Mouse (Mus musculus) small intestine, adult 10 weeks (tissue): ENCODE data around the gene Cfd. TPM values are rescaled to one million over a fixed set of nuclear protein-coding genes. Genes with fewer than 3 reads are reported as not detected.

Experiments used
- polyA plus RNA-seq: library from polyadenylated mRNA; stranded (reverse); fragments of 350-450 nt; fragmentation: Illumina TruSeq; extraction: RNeasy Lipid Tissue Mini Kit (QIAGEN cat#74804); gene quantifications from one replicate; pipeline ENCODE4 v1.2.3, GENCODE M21; 2014; ENCODE audit warnings: low replicate concordance

Gene Cfd
- polyA plus RNA-seq, result 0.67 TPM

DNA sequence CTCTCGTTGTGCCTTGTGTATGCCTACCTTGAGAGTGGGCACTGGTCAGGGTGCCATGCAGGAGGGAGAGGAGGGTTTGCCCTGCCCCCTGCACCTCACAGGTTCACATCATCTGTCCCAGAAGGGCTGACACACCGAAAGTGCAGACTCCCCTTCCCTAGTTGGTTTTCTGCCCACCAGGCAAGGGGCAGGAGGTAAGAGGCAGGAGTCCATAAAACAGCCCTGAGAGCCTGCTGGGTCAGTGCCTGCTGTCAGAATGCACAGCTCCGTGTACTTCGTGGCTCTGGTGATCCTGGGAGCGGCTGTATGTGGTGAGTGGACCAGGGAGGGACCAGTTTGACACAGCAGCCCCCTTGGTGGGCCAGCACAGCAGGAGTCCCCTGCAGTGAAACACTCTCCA, at the start of gene Cfd:
Cfd (plus strand) TSS at position 184 of the 400 bp plus-strand sequence.

DNA sequence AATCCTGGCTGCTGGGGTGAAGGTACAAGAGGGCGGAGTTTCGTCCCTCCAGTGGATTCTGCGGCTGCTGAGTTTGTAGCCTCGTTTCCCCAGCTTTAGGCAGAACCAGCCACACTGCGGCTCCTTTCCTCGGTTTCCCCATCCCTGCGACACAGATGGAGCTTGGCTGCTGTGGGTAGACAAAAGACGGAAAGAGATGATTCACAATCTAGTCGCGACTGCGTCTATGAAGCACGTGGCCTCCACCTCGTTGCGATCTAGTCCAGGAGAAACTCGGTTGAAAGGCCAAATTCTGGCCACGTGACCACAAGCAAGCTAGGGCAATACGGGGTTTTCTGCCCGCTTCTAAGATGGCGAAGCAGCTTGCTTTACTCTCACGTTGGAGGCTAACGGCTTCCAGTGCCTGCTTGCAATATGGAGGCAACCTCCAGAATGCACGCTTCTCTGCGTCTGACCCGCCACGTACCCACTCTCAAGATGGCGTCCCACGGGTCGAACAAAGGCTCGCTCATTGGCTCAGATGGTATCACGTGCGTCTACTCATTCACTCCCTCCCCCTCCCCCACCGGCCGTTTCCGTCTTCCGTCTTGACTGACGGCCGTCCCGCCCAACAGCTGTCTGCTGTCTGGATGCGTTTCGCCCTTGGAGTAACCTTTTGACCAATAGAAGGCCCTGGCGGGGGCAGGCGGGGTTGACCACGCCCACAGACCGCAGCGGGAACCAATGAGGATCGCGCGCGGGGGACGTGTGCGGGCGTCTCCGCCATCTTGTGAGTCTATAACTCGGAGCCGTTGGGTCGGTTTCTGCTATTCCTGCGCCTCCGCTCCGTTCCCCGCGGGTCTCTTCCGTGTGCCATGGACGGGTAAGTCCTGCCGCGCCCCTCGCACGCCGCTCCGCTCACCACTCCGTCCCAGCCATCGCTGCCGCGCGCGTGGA, 36.5 kb upstream of the Cfd start, which contains the start of gene Ptbp1:
Ptbp1 (plus strand) TSS at position 568 of the 936 bp plus-strand sequence.

DNA sequence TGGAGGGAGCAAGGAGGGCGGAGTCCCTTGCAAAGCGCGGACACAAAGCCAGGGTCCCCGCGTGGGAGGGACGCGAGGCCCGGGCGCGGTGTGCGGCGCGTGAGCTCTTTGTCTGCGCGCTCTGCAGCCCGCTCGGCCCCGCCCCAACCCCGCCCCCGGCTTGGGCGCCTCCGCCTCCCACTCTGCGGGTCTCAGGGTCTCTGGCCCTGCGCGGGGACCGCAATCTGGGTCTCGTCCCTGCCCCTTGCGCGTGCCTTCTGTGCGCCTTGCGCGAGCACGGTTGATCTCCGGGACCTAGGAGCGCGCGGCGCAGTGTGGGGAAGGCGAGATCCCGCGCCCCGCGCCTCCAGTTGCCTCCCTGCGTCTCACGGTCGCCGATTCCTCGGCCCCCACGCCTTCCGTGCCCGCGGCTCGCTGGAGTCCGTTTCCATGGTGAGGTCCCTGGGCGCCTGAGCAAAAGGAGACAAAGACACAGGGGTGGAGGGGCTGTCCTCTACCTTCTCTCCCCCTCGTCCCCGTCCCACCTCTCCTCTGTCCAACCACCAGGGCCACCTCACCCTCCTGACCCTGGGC, 16.3 kb upstream of the Cfd start, which contains the start of the genes Prtn3 and Plppr3:
Prtn3 (plus strand) TSS at position 187 of the 573 bp plus-strand sequence.
Plppr3 (minus strand) TSS at position 345 of the 573 bp plus-strand sequence.

DNA sequence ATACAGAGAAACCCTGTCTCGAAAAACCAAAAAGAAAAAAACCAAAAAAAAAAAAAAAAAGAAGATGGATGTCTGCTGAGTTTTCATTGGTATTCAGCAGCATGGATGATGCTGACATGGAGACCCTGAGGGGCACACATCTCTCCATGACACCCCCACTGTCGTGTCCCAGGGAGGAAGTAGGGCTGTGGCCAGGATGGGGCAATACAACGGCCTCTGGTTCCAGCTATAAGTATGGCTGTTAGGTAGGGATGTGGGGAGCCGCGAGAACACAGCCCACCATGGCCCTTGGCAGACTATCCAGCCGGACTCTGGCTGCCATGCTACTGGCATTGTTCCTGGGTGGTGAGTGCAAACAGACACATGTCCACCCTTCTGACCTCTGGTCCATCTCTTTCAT, 4.6 kb upstream of the Cfd start, which contains the start of gene Elane:
Elane (plus strand) TSS at position 194 of the 400 bp plus-strand sequence.

DNA sequence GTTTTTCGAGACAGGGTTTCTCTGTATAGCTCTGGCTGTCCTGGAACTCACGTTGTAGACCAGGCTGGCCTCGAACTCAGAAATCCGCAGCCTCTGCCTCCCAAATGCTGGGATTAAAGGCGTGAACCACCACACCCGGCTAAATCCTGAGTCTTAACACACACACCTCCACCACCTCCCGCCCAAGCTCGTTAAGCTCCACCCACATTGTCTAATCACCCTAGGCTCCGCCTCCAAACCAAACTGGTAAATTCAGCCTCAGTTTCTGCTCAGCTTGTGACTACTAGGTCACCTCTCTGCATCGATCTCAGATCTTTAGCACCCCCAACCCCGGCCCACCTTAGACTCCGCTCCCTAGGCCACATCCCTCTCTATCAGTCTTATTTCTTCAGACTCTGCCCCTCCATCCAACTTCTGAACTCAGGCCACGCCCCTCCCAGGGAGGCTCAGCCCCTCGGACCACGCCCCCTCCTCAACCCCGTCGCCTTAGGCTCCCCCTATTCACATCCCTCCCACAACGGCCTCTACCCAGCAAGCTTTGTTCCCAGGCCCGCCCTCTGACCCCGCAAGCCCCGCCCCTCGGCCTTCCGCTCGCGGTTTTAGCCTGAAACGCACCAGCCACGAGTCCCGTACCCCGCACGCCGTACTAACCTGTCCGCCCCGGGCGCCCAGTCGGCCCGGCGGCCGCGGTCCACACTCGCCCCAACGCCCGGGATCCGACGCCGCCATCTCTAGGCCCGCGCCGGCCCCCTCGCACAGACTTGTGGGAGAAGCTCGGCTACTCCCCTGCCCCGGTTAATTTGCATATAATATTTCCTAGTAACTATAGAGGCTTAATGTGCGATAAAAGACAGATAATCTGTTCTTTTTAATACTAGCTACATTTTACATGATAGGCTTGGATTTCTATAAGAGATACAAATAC, 17.8 kb downstream of the Cfd start, which contains the start of gene Med16:
Med16 (minus strand) TSS at position 757 of the 925 bp plus-strand sequence.

DNA sequence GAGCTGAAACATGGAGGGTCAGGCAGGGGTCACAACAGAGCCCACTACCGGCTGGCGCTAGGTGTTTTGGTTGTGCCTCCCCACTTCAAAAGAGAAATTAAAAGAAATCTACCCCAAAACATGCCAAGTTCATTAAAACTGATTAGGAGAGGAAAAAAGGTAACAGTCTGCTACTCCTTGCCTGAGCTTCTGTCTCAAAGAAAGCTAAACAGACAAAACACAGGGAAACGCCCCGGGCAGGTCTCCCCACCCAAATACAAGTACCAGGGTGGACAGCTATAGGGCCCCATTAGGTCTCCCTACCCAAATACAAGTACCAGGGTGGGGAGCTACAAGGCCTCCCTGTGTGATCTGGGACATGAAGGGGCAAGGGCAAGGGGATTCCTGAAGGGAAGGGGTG, 19.9 kb downstream of the Cfd start, which contains the start of gene Gm26602:
Gm26602 (plus strand) TSS at position 301 of the 400 bp plus-strand sequence.

DNA sequence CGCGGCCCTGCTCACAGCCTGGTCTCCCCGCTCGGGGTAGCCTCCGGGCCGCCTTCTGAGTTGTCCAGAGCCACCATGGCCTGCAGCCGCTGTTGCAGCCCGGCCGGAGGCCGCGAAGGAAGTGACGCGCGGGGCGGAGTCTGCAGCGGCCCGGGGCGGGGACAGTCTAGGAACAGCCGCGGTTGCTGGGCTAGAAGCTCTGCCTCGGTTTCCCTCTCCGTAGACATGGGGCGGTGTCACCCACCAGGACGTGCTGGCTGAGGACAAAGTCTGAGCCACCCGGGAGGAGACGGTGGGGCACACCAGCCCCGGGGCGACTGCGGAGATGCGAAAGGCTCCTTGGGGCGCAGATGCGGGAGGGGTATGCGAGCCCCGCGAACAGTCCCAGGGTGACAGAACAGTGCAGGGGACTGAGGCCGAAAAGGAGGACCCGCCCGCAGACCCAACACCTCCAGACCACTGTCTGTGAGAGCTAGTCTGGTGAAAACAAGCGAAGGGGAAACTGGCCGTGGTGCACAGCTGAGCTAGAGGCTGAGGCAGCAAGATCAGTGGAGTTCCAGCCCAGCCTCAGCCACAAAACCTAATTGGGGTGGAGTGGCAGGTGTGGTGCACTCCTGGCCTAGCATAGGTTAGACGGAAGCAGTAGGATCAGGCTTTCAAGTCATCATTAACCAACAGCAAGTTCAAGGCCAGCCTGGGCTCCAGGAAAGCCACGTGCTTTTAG, 26.3 kb downstream of the Cfd start, which contains the start of gene Kiss1r:
Kiss1r (plus strand) TSS at position 164 of the 724 bp plus-strand sequence.

DNA sequence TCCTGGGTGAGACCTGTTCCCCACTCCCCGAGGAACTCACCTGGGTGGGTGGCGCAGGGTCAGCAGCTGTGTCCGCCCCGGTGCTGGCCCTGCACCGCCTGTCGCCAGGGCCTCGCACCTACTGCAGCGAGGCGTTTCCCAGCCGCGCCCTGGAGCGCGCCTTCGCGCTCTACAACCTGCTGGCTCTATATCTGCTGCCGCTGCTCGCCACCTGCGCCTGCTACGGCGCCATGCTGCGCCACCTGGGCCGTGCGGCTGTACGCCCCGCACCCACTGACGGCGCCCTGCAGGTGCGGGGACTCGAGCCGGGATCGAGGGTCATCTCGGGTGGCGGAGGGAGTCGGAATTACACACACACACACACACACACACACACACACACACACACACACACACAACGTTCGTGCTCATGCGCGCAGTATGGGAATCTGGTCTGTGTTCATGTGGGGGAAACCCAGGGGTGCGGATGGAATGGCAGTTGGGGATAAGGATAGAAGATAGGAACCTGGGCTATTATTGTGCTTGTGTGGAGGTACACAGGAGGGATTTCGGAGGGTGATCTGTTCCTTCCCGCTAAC, 30.4 kb downstream of the Cfd start, which contains the start of gene R3hdm4:
R3hdm4 (minus strand) TSS at position 251 of the 578 bp plus-strand sequence.

DNA sequence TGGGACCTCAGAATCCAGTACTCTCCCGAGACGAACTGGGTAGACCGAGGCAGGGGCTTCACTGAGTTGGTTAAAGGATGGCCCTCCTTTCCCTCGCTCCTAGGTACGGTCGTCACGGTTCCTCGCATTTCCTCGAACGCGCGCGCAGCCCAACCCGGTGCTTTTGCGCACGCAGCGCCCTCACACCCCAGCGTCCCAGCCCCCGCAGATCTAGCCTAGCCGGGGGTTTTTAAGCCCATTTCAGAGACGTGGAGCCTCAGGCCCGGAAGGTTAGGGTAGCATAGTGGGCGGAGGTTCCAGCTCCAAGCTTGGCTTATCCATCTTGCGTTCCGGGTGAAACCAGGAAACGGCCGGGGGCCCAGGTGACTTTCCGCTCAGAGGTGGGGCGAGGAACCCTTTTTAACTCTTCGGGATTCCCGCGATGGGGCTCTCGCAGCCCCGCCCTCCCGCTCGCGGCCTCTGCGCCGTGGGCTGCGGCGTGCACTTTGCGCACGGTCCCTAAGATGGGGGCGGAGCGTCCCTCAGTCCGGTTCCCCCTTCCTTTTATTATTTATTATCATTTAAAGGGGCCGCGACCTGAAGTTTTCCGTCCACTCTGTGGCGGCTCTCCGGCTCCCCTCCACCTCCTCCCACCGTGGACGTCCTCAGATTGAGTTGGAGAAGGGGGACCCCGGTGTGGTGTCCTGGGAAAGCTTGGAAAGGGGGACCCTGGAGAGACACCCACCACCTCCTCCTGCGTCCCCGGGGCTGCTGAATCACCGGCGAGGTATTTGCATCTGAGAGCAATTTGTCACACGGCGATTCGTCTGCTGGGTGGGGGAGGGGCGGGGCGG, 36.1 kb downstream of the Cfd start, which contains the start of gene Arid3a:
Arid3a (plus strand) TSS at position 553 of the 833 bp plus-strand sequence.

Other genes with a start within 250 kb of the Cfd start
- not detected for gene Odf3l2, start 245.1 kb upstream of the Cfd start, polyA plus RNA-seq
- gene Madcam1, start 226.3 kb upstream of the Cfd start, polyA plus RNA-seq, result not detected
- not detected for gene Tpgs1, start 221.5 kb upstream of the Cfd start, polyA plus RNA-seq
- not detected for gene Cdc34, start 208.7 kb upstream of the Cfd start, polyA plus RNA-seq
- not detected for gene Gzmm, start 201.8 kb upstream of the Cfd start, polyA plus RNA-seq
- 328 TPM for gene Bsg, start 186.4 kb upstream of the Cfd start, polyA plus RNA-seq
- not detected for gene Hcn2, start 174.2 kb upstream of the Cfd start, polyA plus RNA-seq
- not detected for gene Polrmt, start 144.3 kb upstream of the Cfd start, polyA plus RNA-seq
- gene Fgf22, start 135.8 kb upstream of the Cfd start, polyA plus RNA-seq, result not detected
- gene Rnf126, start 123.9 kb upstream of the Cfd start, polyA plus RNA-seq, result 0.41 TPM
- 0.45 TPM for gene Fstl3, start 113.6 kb upstream of the Cfd start, polyA plus RNA-seq
- not detected for gene Prss57, start 99.9 kb upstream of the Cfd start, polyA plus RNA-seq
- not detected for gene Palm, start 97.3 kb upstream of the Cfd start, polyA plus RNA-seq
- gene Misp, start 69.9 kb upstream of the Cfd start, polyA plus RNA-seq, result 3.9 TPM
- 52.9 TPM for gene Ptbp1, start 36.4 kb upstream of the Cfd start, polyA plus RNA-seq
- not detected for gene Prtn3, start 16.4 kb upstream of the Cfd start, polyA plus RNA-seq
- gene Plppr3, start 16.2 kb upstream of the Cfd start, polyA plus RNA-seq, result not detected
- gene Elane, start 4.6 kb upstream of the Cfd start, polyA plus RNA-seq, result not detected
- gene Med16, start 18.1 kb downstream of the Cfd start, polyA plus RNA-seq, result 0.11 TPM
- not detected for gene Gm26602, start 20.0 kb downstream of the Cfd start, polyA plus RNA-seq
- not detected for gene Kiss1r, start 26.1 kb downstream of the Cfd start, polyA plus RNA-seq
- 1.5 TPM for gene R3hdm4, start 30.4 kb downstream of the Cfd start, polyA plus RNA-seq
- gene Arid3a, start 36.2 kb downstream of the Cfd start, polyA plus RNA-seq, result 2.3 TPM
- gene Wdr18, start 69.3 kb downstream of the Cfd start, polyA plus RNA-seq, result 1.0 TPM
- gene Grin3b, start 79.9 kb downstream of the Cfd start, polyA plus RNA-seq, result not detected
- gene Tmem259, start 93.5 kb downstream of the Cfd start, polyA plus RNA-seq, result 0.45 TPM
- 1.9 TPM for gene Cnn2, start 97.7 kb downstream of the Cfd start, polyA plus RNA-seq
- gene Abca7, start 105.6 kb downstream of the Cfd start, polyA plus RNA-seq, result 0.11 TPM
- 0.19 TPM for gene Arhgap45, start 125.8 kb downstream of the Cfd start, polyA plus RNA-seq
- gene Polr2e, start 148.9 kb downstream of the Cfd start, polyA plus RNA-seq, result not detected
- 27.2 TPM for gene Gpx4, start 156.3 kb downstream of the Cfd start, polyA plus RNA-seq
- gene Sbno2, start 214.7 kb downstream of the Cfd start, polyA plus RNA-seq, result 0.52 TPM
- 3.0 TPM for gene Stk11, start 224.9 kb downstream of the Cfd start, polyA plus RNA-seq
- 1.8 TPM for gene Atp5d, start 247.8 kb downstream of the Cfd start, polyA plus RNA-seq
- not detected for gene Cbarp, start 250.0 kb downstream of the Cfd start, polyA plus RNA-seq